Mouse (Mus musculus) embryonic fibroblast, embryonic 13.5 days (primary cell): Measurements from ENCODE around the gene Itgb1bp1. TPM values are rescaled to one million over a fixed set of nuclear protein-coding genes. Genes with fewer than 3 reads are reported as not detected.

Source experiments
- H3K27ac ChIP-seq: 2 replicates; pipeline ENCODE4 v1.5.1; 2012; ENCODE audit warnings: low read length, control low read depth, inconsistent platforms; ENCODE audit not compliant: insufficient read depth
- H3K4me1 ChIP-seq: 2 replicates; pipeline ENCODE4 v1.6.1; 2011; ENCODE audit warnings: low read length; ENCODE audit not compliant: control insufficient read depth, insufficient read depth
- H3K4me3 ChIP-seq: 2 replicates; pipeline ENCODE4 v1.5.1; 2011; ENCODE audit warnings: mild to moderate bottlenecking, control low read depth, low read length; ENCODE audit not compliant: insufficient read depth
- CTCF ChIP-seq: IDR thresholded peaks from 2 replicates; pipeline ENCODE4 v1.5.1; 2011; ENCODE audit warnings: mild to moderate bottlenecking, control low read depth, low read length, moderate library complexity, borderline replicate concordance; ENCODE audit not compliant: insufficient read depth
- POLR2A ChIP-seq: IDR thresholded peaks from 2 replicates; pipeline ENCODE4 v1.6.1; 2011; ENCODE audit warnings: low read depth, mild to moderate bottlenecking, control low read depth, low read length, moderate library complexity
- polyA plus RNA-seq: library from polyadenylated mRNA; stranded (reverse); fragments of >200 nt; gene quantifications from 2 replicates; pipeline ENCODE4 v1.2.4, GENCODE M21; 2011; ENCODE audit warnings: low read depth; ENCODE audit not compliant: missing spikeins, insufficient read length

The Itgb1bp1 gene
- polyA plus RNA-seq, 1 experiment, result 53.9 TPM

DNA sequence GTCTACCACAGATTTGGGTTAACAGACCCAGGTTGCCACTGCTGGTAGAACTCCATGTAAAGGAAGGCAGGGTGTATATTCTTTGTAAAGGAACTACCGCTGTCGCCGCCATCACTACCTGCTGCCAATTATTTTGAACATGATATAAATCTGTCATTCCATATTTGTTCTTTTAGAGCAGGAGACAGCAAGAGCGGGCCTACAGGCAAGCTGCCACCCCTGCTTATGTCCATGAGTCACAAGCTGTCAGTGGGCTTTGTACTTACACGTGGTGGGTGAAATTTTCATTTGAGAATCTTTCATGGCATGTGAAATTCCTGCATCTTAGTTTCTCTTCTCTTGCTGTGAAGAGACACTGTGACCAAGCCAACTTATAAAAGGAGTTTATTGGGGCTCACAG lies 22.8 kb downstream of the Itgb1bp1 start:
- no peak for TF ChIP-seq POLR2A

DNA sequence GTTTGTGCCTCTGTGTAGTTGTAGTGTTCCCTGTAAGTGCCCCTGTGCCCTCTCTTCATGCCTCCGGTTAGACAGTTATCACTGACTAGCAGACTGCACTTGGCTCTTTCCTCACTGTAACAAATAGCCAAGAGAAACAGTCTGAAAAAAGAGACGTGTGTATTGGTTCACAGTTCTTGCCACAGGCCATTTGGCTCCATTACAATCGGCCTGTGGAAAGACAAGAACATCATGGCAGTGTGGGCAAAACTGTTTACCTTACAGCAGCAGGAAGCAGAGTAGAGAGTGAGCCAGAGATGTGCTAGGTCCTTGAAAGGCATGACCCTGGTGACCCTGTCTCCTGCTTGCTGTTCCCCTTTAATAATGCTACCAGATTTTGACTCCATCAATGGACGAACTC lies 24.6 kb downstream of the Itgb1bp1 start:
- TF ChIP-seq CTCF (no peak), POLR2A (no peak)
- no peak overlapping the region for H3K27ac ChIP-seq

More for the DNA sequence above, 22.8 kb downstream of the Itgb1bp1 start:
- Histone ChIP-seq H3K4me3 (no peak overlapping the region), H3K27ac (no peak overlapping the region), H3K4me1 (0 out of 2 replicates have a peak, but pooled peaks cover 2% of the 10 kb centered on the region)

DNA sequence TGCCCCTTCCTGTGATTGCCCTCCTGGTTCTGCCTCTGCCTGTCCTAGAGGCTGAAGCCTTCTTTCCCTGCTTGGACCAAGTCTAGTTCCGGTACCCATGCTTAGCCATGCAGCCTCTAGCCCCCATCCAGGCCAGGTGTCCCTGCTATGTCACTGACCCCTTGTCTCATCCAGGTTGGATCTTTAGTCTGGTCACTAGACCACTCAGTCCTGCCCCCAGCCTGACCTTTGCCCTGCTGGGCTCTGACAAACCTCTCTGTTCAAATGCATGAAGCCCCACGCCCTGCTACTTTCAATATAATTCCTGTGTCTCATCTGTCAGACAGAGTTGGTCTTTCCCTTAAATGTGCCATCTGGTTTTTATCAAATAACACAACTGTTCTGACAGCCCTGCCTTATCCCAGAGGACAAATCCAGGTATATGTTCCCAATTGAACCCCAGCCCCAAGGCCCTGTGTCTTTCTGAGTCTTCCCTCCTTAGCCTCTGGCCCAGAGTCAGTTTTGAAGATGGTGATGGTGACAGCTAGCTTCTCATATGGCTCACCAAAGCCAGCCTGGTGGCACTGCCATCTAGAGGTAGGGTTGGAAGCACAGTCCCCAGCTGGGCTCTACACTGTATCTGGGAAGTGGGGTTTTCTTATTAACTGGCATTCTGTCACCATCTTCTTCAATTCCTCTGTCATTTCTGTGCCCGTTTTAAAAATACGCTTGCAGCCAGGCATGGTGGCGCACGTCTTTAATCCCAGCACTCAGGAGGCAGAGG lies 25.4 kb downstream of the Itgb1bp1 start:
- H3K4me1 ChIP-seq, result 0 out of 2 replicates have a peak, but pooled peaks cover 2% of the 10 kb centered on the region
- H3K4me3 ChIP-seq, result no peak overlapping the region
- no peak for TF ChIP-seq POLR2A
- peak; percentile 34; the same call in 1 of the 2 replicates for TF ChIP-seq CTCF
- H3K27ac ChIP-seq, result no peak overlapping the region

More for the DNA sequence above, 24.6 kb downstream of the Itgb1bp1 start:
- H3K4me1 ChIP-seq, result 0 out of 2 replicates have a peak, but pooled peaks cover 2% of the 10 kb centered on the region
- no peak overlapping the region for H3K4me3 ChIP-seq

- H3K4me3 ChIP-seq, result no peak overlapping the region
- H3K27ac ChIP-seq, result no peak overlapping the region
- TF ChIP-seq CTCF, result no peak
- TF ChIP-seq POLR2A, result no peak
- no peaks in the 10 kb centered on the region for H3K4me1 ChIP-seq
Observed at GRCm38 (mm10) chr12:21247711-21248392, 38.2 kb downstream of the Itgb1bp1 start.

DNA sequence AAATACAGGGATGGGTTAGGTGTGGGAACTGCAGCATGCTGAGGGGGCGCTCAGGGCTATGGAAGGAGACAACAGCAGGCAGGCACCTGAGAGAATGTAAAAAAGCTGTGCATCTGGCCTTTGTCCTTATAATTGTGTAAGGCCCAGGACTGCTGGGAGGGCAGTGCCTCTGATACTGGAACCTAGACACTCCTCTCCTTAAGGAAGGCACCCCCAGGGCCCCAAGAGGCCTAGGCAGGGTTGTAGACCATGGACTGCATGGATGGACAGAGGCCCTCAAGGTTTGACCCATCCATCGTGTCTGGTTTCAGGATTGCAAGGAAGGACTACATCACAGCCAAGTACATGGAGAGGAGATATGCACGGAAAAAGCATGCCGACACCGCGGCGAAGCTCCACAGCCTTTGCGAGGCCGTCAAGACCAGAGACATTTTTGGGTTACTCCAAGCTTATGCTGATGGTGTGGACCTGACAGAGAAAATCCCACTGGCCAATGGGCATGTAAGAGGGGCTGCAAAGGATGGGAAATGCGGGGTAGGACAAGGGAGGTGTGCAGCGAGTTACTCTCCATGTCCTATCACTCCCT lies 41.6 kb downstream of the Itgb1bp1 start:
- H3K27ac ChIP-seq, result no peak overlapping the region
- TF ChIP-seq POLR2A, result no peak
- no peak overlapping the region for H3K4me3 ChIP-seq
- no peaks in the 10 kb centered on the region for H3K4me1 ChIP-seq

DNA sequence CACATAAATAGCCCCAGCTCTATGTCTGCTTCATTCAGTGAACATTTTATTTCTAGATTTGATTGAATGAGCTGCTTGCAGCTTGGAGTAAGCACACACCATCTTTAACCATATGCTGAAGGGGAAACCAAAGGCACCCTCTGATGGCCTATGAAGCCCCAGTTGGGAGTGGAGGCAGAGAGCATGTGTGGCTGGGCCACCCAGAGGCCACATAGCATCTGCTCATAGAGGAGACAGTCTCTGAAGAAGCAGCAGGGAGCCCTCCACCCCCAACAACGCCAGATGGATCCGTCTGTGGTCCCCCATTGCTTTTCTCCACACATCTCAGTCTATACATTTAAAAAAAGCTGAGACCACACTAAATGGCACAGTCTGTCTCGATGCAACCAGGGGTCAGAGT lies 44.1 kb downstream of the Itgb1bp1 start:
- no peak for TF ChIP-seq POLR2A
- TF ChIP-seq CTCF, result no peak
- no peaks in the 10 kb centered on the region for H3K4me1 ChIP-seq
- H3K4me3 ChIP-seq, result no peak overlapping the region
- H3K27ac ChIP-seq, result no peak overlapping the region

DNA sequence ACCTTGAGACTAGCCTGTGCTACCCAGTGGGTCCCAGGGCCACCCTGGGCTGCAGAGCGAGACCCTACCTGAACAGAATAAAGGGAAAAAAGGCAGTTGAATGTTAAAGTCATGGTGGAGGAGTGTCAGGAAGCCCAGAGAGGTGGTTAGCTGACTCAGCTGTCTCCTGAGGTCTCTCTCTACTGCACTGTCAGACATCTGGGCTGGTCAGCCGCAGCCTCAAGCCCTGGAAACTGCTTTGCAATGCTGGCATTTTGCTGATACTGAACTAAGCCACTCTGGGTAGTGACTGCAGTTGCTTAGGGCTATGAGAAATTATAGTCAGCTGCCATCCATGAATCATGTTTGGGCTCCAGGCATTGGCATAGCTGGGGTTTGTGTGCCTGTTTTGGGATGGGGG lies 51.5 kb downstream of the Itgb1bp1 start:
- H3K4me3 ChIP-seq, result no peak overlapping the region
- no peak overlapping the region for H3K27ac ChIP-seq
- TF ChIP-seq CTCF (no peak), POLR2A (no peak)
- no peaks in the 10 kb centered on the region for H3K4me1 ChIP-seq

DNA sequence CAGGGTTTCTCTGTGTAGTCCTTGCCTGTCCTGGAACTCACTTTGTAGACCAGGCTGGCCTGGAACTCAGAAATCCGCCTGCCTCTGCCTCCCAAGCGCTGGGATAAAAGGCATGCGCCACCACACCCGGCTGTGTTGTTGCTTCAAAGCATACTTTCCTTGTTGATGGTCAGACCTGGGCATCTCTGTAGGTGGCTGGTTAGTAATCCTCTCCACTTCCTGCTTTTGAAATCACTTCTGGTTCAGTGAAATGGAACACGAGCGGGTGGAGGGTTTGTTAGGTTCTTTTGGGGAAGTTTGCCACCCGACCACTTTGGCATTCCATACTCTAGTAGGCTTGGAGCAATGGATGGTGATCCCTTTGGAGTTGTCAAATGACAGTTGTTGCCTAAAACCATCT lies 52.4 kb downstream of the Itgb1bp1 start:
- H3K4me3 ChIP-seq, result no peak overlapping the region
- no peak overlapping the region for H3K27ac ChIP-seq
- H3K4me1 ChIP-seq, result no peaks in the 10 kb centered on the region
- TF ChIP-seq POLR2A, result no peak
- no peak for TF ChIP-seq CTCF

- H3K4me1 ChIP-seq, result peaks cover 7% of the 10 kb centered on the region; the same call in 1 of the 2 replicates
- no peak overlapping the region for H3K27ac ChIP-seq
- H3K4me3 ChIP-seq, result no peak overlapping the region
- TF ChIP-seq CTCF (no peak), POLR2A (no peak)
Observed at GRCm38 (mm10) chr12:21229076-21229918, 56.8 kb downstream of the Itgb1bp1 start.

DNA sequence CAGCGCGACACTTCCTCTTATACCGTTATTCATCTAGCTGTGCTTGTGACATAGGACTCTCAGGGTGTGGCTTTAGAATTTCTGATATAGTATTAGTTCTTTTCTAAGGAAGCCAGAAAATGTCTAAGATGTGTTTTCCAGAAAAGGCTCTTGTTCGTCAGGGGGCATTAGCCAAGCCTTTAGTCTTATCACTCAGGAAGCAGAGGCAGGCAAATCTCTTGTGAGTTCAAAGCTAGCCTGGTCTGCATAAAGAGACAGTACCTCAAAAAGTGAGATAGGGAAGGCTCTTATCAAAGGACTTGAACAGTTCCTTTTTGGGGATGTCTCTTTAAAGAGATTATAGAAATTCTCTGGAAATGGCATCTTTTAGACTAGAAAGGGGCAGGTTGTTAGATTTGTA lies 57.4 kb downstream of the Itgb1bp1 start:
- TF ChIP-seq CTCF (no peak), POLR2A (no peak)
- Histone ChIP-seq H3K4me1 (peaks cover 7% of the 10 kb centered on the region; the same call in 1 of the 2 replicates), H3K27ac (no peak overlapping the region), H3K4me3 (no peak overlapping the region)
